Mouse (Mus musculus) testis, adult 2 months (tissue): ENCODE results near the gene Il2rg. TPM values are rescaled to one million over a fixed set of nuclear protein-coding genes. Genes with fewer than 3 reads are reported as not detected.
A peak's percentile ranks its signal among the peaks of the same experiment; 100 is the strongest.

Source experiments
- H3K27ac ChIP-seq: fragments of 200-500 bp; 2 replicates; pipeline ENCODE4 v1.5.1; 2012; ENCODE audit warnings: low read depth, low read length; ENCODE audit not compliant: control insufficient read depth, insufficient read depth
- H3K27me3 ChIP-seq: fragments of 200-500 bp; 2 replicates; pipeline ENCODE4 v1.6.1; 2012; ENCODE audit warnings: mild to moderate bottlenecking, low read length, moderate library complexity; ENCODE audit not compliant: control insufficient read depth, insufficient read depth
- H3K36me3 ChIP-seq: fragments of 200-500 bp; 2 replicates; pipeline ENCODE4 v1.6.1; 2012; ENCODE audit warnings: mild to moderate bottlenecking, low read length; ENCODE audit not compliant: control insufficient read depth, insufficient read depth
- H3K4me1 ChIP-seq: fragments of 200-500 bp; 2 replicates; pipeline ENCODE4 v1.6.1; 2012; ENCODE audit warnings: low read length; ENCODE audit not compliant: control insufficient read depth, insufficient read depth
- H3K4me3 ChIP-seq: fragments of 200-500 bp; 2 replicates; pipeline ENCODE4 v1.5.1; 2012; ENCODE audit warnings: low read depth, mild to moderate bottlenecking, low read length, moderate library complexity, mixed read lengths; ENCODE audit not compliant: control insufficient read depth
- CTCF ChIP-seq: fragments of 200-500 bp; IDR thresholded peaks from 2 replicates; pipeline ENCODE4 v1.5.1; 2012; ENCODE audit warnings: low read depth, mild to moderate bottlenecking, inconsistent platforms, low read length, moderate library complexity; ENCODE audit not compliant: control insufficient read depth, insufficient read depth, insufficient replicate concordance
- POLR2A ChIP-seq: fragments of 200-500 bp; IDR thresholded peaks from 2 replicates; pipeline ENCODE4 v1.6.1; 2012; ENCODE audit warnings: low read depth, mild to moderate bottlenecking, inconsistent platforms, low read length, moderate library complexity; ENCODE audit not compliant: control insufficient read depth
- polyA plus RNA-seq: library from polyadenylated mRNA; depleted of rRNA; stranded (reverse); fragments of >200 nt; gene quantifications from 2 replicates; pipeline ENCODE4 v1.2.3, GENCODE M21; 2012

Il2rg gene
- polyA plus RNA-seq, 1 experiment = 0.44 TPM

- no peaks in the 10 kb centered on the region for H3K27me3 ChIP-seq
- no peaks in the 10 kb centered on the region for H3K36me3 ChIP-seq
- no peak overlapping the region for H3K4me3 ChIP-seq
- no peaks in the 10 kb centered on the region; the same call in 1 of the 2 replicates for H3K4me1 ChIP-seq
- H3K27ac ChIP-seq = no peak overlapping the region
- TF ChIP-seq POLR2A = no peak
- TF ChIP-seq CTCF = no peak
These were observed 14.8 kb upstream of the Il2rg start for GRCm38 (mm10) chrX:101282813-101283212.

DNA sequence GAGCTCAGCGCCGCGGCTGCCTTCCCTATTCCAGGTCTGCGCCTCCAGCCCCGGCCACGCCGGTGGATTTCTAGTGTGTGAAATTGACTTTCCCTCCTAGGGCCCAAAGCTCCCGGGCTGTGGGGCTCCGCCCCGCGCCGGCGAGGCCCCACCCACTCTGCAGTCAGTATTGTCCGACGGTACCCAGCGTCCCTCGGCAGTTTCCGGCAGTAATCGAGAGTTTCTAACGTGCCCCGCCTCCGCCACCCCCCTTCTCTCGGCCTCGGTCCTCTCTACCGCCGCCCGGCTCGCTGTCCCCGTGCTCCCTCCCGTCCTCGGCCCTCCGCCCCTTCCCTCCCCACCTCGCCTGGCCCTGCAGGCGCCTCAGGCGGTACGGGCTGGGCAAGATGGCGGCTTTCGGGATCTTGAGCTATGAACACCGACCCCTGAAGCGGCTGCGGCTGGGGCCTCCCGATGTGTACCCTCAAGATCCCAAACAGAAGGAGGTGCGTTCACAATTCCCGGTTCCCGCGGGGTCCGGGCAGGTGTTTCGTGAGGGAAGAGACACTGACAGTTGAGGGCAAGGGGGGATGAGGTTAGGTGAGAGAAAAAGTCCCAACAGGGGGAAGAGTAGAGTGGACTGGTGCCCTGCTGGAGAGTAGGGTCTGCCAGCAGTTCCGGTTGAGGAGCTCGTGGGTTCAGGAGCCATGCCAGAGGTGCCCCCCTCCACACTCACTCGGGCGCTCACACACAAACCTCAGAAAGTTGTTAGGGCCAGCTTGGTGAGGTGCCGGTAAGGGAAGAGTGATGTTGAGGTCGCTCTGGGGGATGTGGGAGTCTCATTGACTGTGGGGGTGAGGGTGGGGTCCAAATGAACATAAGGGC lies 6.1 kb upstream of the Il2rg start, which contains the start of gene Med12:
Med12 (plus strand) TSS at position 156 of the 864 bp plus-strand sequence.
- TF ChIP-seq CTCF (no peak), POLR2A (no peak; the same call in 1 of the 2 replicates)
- Histone ChIP-seq H3K27me3 (no peaks in the 10 kb centered on the region), H3K27ac (peak within 1 kb of the TSS; percentile 84), H3K4me3 (peak within 1 kb of the TSS; percentile 86), H3K4me1 (peaks cover 2% of the 10 kb centered on the region), H3K36me3 (no peaks in the 10 kb centered on the region)

DNA sequence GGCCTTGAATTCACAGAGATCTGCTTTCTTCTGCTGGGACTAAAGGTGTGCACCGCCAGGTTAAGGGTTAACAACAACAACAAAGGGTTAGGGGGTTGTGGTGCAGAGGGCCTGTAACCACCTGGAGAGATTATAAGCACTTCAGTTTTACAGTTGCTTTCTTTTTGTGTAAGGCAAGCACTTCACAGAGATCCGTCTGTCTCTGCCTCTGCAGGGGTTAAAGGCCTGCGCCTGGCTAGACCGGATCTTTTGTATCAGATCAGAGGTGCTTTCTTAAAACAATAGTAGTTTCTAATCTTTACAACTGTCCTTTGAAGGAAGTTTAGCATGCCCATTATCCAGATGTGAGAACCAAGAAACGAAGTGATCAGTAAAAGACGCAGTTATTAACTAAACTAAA lies 5.4 kb upstream of the Il2rg start:
- H3K27me3 ChIP-seq = no peaks in the 10 kb centered on the region
- peak overlapping the region; percentile 86 for H3K4me3 ChIP-seq

GRCm38 (mm10) chrX:101268755-101269124 lies 685 bp upstream of the Il2rg start, which contains the start of gene Gm20489:
Gm20489 (minus strand) TSS chrX:101269023.
- no peaks in the 10 kb centered on the region for H3K27me3 ChIP-seq
- H3K4me3 ChIP-seq = no peak within 1 kb of the TSS
- H3K27ac ChIP-seq = no peak within 1 kb of the TSS

More for the DNA sequence above, 5.4 kb upstream of the Il2rg start:
- H3K36me3 ChIP-seq = no peaks in the 10 kb centered on the region
- peaks cover 2% of the 10 kb centered on the region for H3K4me1 ChIP-seq
- peak overlapping the region; percentile 33; the same call in 1 of the 2 replicates for H3K27ac ChIP-seq
- no peak for TF ChIP-seq POLR2A
- no peak for TF ChIP-seq CTCF

DNA sequence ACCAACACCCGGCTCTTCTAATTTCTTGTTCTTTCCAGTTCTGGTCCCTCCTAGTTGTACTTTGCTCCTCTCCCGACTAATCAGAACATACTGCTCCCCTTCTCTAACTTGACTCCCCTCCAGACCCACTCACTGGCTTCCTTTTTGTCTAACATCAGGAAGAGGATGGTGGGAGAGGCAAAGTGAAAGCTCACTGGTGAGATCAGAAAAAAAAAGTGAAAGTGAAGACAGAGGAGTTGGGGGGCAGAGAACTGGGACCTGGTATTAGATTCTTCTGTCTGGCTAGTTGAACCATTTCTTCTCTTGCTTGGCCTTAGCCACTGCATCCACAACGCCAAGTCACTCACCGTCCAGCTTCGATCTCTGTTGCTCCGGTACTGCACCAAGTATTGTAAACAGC lies 1.4 kb downstream of the Il2rg start:
- H3K4me1 ChIP-seq = no peaks in the 10 kb centered on the region
- no peaks in the 10 kb centered on the region for H3K27me3 ChIP-seq
- H3K4me3 ChIP-seq = no peak overlapping the region
- no peak overlapping the region for H3K27ac ChIP-seq
- TF ChIP-seq POLR2A = no peak
- no peak for TF ChIP-seq CTCF
- no peaks in the 10 kb centered on the region for H3K36me3 ChIP-seq

More at GRCm38 (mm10) chrX:101268755-101269124, 685 bp upstream of the Il2rg start, which contains the start of gene Gm20489:
- Histone ChIP-seq H3K4me1 (no peaks in the 10 kb centered on the region), H3K36me3 (no peaks in the 10 kb centered on the region)
- no peak for TF ChIP-seq CTCF
- no peak for TF ChIP-seq POLR2A

DNA sequence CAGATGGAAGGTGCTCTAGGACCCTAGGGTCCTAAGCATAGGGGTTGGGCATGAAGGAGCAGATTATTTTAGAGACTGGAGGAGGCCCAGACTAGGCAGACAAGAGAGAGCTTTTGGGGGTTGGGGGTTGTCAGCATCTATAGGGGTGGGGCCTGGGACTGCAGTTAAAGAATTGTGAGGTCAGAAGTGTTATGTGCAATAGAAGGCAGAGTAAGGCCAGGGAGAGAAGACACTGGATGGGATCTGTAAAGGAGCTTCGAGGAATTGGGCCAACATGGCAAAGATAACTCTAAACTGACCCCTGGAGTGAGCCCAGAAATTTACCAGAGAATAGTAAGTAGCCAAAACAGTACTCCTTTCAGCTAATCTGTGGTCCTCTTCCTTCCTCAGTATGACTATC lies 4.2 kb downstream of the Il2rg start, which contains the start of gene Gm614:
Gm614 (minus strand) TSS at position 101 of the 400 bp plus-strand sequence.
- H3K27ac ChIP-seq = peak within 1 kb of the TSS; percentile 74
- H3K4me1 ChIP-seq = no peaks in the 10 kb centered on the region
- peak within 1 kb of the TSS; percentile 73 for H3K4me3 ChIP-seq
- H3K27me3 ChIP-seq = no peaks in the 10 kb centered on the region
- no peaks in the 10 kb centered on the region for H3K36me3 ChIP-seq
- TF ChIP-seq POLR2A = no peak
- TF ChIP-seq CTCF = no peak
